ENCODE assay signal across 9 mouse cellular contexts in genomic region chr11:32300279-32301267, GRCm38 (mm10). TPM values are rescaled to one million over a fixed set of nuclear protein-coding genes. Genes with fewer than 3 reads are reported as not detected.
DNase-seq lines count a peak whose midpoint lies in the region; ATAC-seq and TF ChIP-seq lines count a peak whose summit lies in the region.
"Had no signal": no experiment of that assay in that cellular context is flagged by ENCODE, and none has a peak within 500 bp of the region (broad histone marks: within the 10 kb centered on the region; RNA-seq: fewer than 3 reads in every experiment).

No protein-coding gene starts in this region.

- H3K27ac ChIP-seq in left cerebral cortex, adult 2 months = no peak overlapping the region
- H3K27ac ChIP-seq in embryonic facial prominence, embryonic 11.5 days (replicated peaks; ENCODE audit: low read depth, low read length) = no peak overlapping the region
- H3K27ac ChIP-seq in intestine, postnatal 0 days (ENCODE audit: low read depth, low read length) = no peak overlapping the region
- no peak overlapping the region for H3K27ac ChIP-seq in neural tube, embryonic 12.5 days

- no peaks in the 10 kb centered on the region for H3K4me1 ChIP-seq in embryonic facial prominence, embryonic 11.5 days (ENCODE audit: control insufficient read depth, insufficient read depth, low read length)
- H3K4me1 ChIP-seq in intestine, postnatal 0 days (replicated peaks; ENCODE audit: control insufficient read depth, insufficient read depth, low read length) = no peaks in the 10 kb centered on the region
- no peaks in the 10 kb centered on the region for H3K4me1 ChIP-seq in neural tube, embryonic 12.5 days

- H3K9ac ChIP-seq in embryonic facial prominence, embryonic 11.5 days (replicated peaks; ENCODE audit: low read length) = no peak overlapping the region
- no peak overlapping the region for H3K9ac ChIP-seq in intestine, postnatal 0 days (ENCODE audit: low read depth, low read length)
- no peak overlapping the region for H3K9ac ChIP-seq in neural tube, embryonic 12.5 days

- no peak for TF ChIP-seq CTCF in left cerebral cortex, adult 2 months (IDR thresholded peaks at IDR 0.05)
- TF ChIP-seq CTCF in intestine, postnatal 0 days (IDR thresholded peaks at IDR 0.05; ENCODE audit: low read depth) = no peak

- 0 out of 2 replicates have a peak overlapping the region, but pooled peaks have one; percentile 11 for H3K4me3 ChIP-seq in left cerebral cortex, adult 2 months
- H3K4me3 ChIP-seq in embryonic facial prominence, embryonic 11.5 days (ENCODE audit: low read depth, low read length) = no peak overlapping the region
- H3K4me3 ChIP-seq in intestine, postnatal 0 days (ENCODE audit: low read depth, low read length) = no peak overlapping the region
- H3K4me3 ChIP-seq in neural tube, embryonic 12.5 days = no peak overlapping the region

- H3K27me3 ChIP-seq in embryonic facial prominence, embryonic 11.5 days (ENCODE audit: control insufficient read depth, insufficient read depth, low read length) = no peaks in the 10 kb centered on the region
- 0 out of 2 replicates have a peak, but pooled peaks cover 5% of the 10 kb centered on the region for H3K27me3 ChIP-seq in intestine, postnatal 0 days (replicated peaks; ENCODE audit: control insufficient read depth, insufficient read depth, low read length)
- H3K27me3 ChIP-seq in neural tube, embryonic 12.5 days (replicated peaks) = peaks cover 7% of the 10 kb centered on the region; the same call in 1 of the 2 replicates

- no peak for ATAC-seq in embryonic facial prominence, embryonic 11.5 days (replicated peaks; ENCODE audit: insufficient number of reproducible peaks, low FRiP score, low TSS enrichment, low read depth)
- no peak for ATAC-seq in intestine, postnatal 0 days
- ATAC-seq in neural tube, embryonic 12.5 days (ENCODE audit: low FRiP score, low read depth) = peak; percentile 37; the same call in 1 of the 2 replicates

- peak overlapping the region; percentile 30 for H3K4me2 ChIP-seq in embryonic facial prominence, embryonic 11.5 days (ENCODE audit: low read depth, low read length)
- peak overlapping the region; percentile 38 for H3K4me2 ChIP-seq in intestine, postnatal 0 days (replicated peaks; ENCODE audit: low read depth)
- peak overlapping the region; percentile 54 for H3K4me2 ChIP-seq in neural tube, embryonic 12.5 days (replicated peaks)

- 59% methylated on average over 14 of the region's 17 CpGs for WGBS in embryonic facial prominence, embryonic 11.5 days
- whole genome bisulfite sequencing in intestine, postnatal 0 days = 49% methylated on average over 14 of the region's 17 CpGs
- 55% methylated on average over 15 of the region's 17 CpGs for WGBS in neural tube, embryonic 12.5 days

- no peak for DNase-seq in left cerebral cortex, adult 2 months (ENCODE audit: extremely low spot score in 1 of 2, low spot score in 2 of 2)
- DNase-seq in left cerebral cortex, adult 18-20 months (ENCODE audit: low spot score in 2 of 2) = no peak
- no peak for DNase-seq in embryonic facial prominence, embryonic 11.5 days (ENCODE audit: low spot score)
- no peak for DNase-seq in adipocyte (ENCODE audit: low spot score)
- no peak for DNase-seq in spleen, postnatal 14 days (ENCODE audit: low spot score in 2 of 2)
- DNase-seq in layer of hippocampus, postnatal 36 days = no peak

- intact Hi-C loops in left cerebral cortex, adult 2 months (cut with DNase I) = loop anchor here (5.0 kb wide), 1 partner anchor 118 kb away; no protein-coding TSS in a partner anchor

- H3K36me3 ChIP-seq in embryonic facial prominence, embryonic 11.5 days (replicated peaks; ENCODE audit: control insufficient read depth, insufficient read depth, low read depth, low read length) = no peaks in the 10 kb centered on the region
- H3K36me3 ChIP-seq in intestine, postnatal 0 days (ENCODE audit: control insufficient read depth, insufficient read depth) = no peaks in the 10 kb centered on the region
- no peaks in the 10 kb centered on the region for H3K36me3 ChIP-seq in neural tube, embryonic 12.5 days

- no peaks in the 10 kb centered on the region for H3K9me3 ChIP-seq in embryonic facial prominence, embryonic 11.5 days (replicated peaks; ENCODE audit: control insufficient read depth, low read length)
- no peaks in the 10 kb centered on the region for H3K9me3 ChIP-seq in intestine, postnatal 0 days (ENCODE audit: control insufficient read depth)
- H3K9me3 ChIP-seq in neural tube, embryonic 12.5 days = no peaks in the 10 kb centered on the region

RNA-seq across cellular contexts. Expression of gene Hbq1a, which starts 0.7 kb away (rescaled TPM):
- total RNA-seq in left cerebral cortex, adult 2 months (2021) = 1 to 10 TPM; 1.7 TPM
- 1 to 10 TPM; 1.3 to 2.5 TPM for total RNA-seq in left cerebral cortex, adult 18-20 months (2021)
- polyA plus RNA-seq in embryonic facial prominence, embryonic 11.5 days (2014; fragmentation: Nextera tagmentation; extraction: Ambion mirVana) = 0.50 TPM in 1 of 2 replicates, not detected in the other
- 0.21 TPM in 1 of 2 replicates, not detected in the other for polyA plus RNA-seq in intestine, postnatal 0 days (2015; fragmentation: Nextera tagmentation; extraction: Ambion mirVana)
- polyA plus RNA-seq in neural tube, embryonic 12.5 days (2016; fragmentation: Nextera tagmentation; extraction: Ambion mirVana) = 0.41 and 0.65 TPM in 2 replicates
- 1 to 10 TPM in 1 of 2 experiments, not detected in 1; 1.4 TPM for total RNA-seq in layer of hippocampus, postnatal 36 days (2021)
- polyA plus RNA-seq: large intestine, adult 2 months had no signal

RNA-seq across cellular contexts. Expression of gene Hba-a2, which starts 4.3 kb away (rescaled TPM):
- total RNA-seq in left cerebral cortex, adult 2 months (2021) = 100 to 1,000 TPM; 271 to 300 TPM
- total RNA-seq in left cerebral cortex, adult 18-20 months (2021) = 100 to 1,000 TPM; 308 to 397 TPM
- 4,574 and 5,165 TPM in 2 replicates for polyA plus RNA-seq in embryonic facial prominence, embryonic 11.5 days (2014; fragmentation: Nextera tagmentation; extraction: Ambion mirVana)
- 860 and 1,295 TPM in 2 replicates for polyA plus RNA-seq in intestine, postnatal 0 days (2015; fragmentation: Nextera tagmentation; extraction: Ambion mirVana)
- 5,164 and 5,594 TPM in 2 replicates for polyA plus RNA-seq in neural tube, embryonic 12.5 days (2016; fragmentation: Nextera tagmentation; extraction: Ambion mirVana)
- 100 to 1,000 TPM; 192 to 362 TPM for total RNA-seq in layer of hippocampus, postnatal 36 days (2021)

RNA-seq across cellular contexts. Expression of gene Hbq1b, which starts 13.8 kb away (rescaled TPM):
- not detected for total RNA-seq in left cerebral cortex, adult 2 months (2021)
- total RNA-seq in left cerebral cortex, adult 18-20 months (2021) = 1 to 10 TPM in 1 of 2 experiments, not detected in 1; 1.3 TPM
- 6.3 and 6.8 TPM in 2 replicates for polyA plus RNA-seq in embryonic facial prominence, embryonic 11.5 days (2014; fragmentation: Nextera tagmentation; extraction: Ambion mirVana)
- polyA plus RNA-seq in intestine, postnatal 0 days (2015; fragmentation: Nextera tagmentation; extraction: Ambion mirVana) = not detected in 2 replicates
- 3.2 and 3.3 TPM in 2 replicates for polyA plus RNA-seq in neural tube, embryonic 12.5 days (2016; fragmentation: Nextera tagmentation; extraction: Ambion mirVana)
- total RNA-seq in layer of hippocampus, postnatal 36 days (2021) = 1 to 10 TPM in 1 of 2 experiments, not detected in 1; 2.3 TPM
- polyA plus RNA-seq: large intestine, adult 2 months had no signal

RNA-seq across cellular contexts. Expression of gene Hba-a1, which starts 17.3 kb away (rescaled TPM):
- 100 to 1,000 TPM; 247 to 343 TPM for total RNA-seq in left cerebral cortex, adult 2 months (2021)
- 100 to 1,000 TPM; 348 to 459 TPM for total RNA-seq in left cerebral cortex, adult 18-20 months (2021)
- polyA plus RNA-seq in embryonic facial prominence, embryonic 11.5 days (2014; fragmentation: Nextera tagmentation; extraction: Ambion mirVana) = 2,270 and 2,500 TPM in 2 replicates
- 405 and 624 TPM in 2 replicates for polyA plus RNA-seq in intestine, postnatal 0 days (2015; fragmentation: Nextera tagmentation; extraction: Ambion mirVana)
- polyA plus RNA-seq in neural tube, embryonic 12.5 days (2016; fragmentation: Nextera tagmentation; extraction: Ambion mirVana) = 2,385 and 2,610 TPM in 2 replicates
- 100 to 1,000 TPM; 243 to 385 TPM for total RNA-seq in layer of hippocampus, postnatal 36 days (2021)

RNA-seq across cellular contexts. Expression of gene Hba-x, which starts 24.4 kb away (rescaled TPM):
- total RNA-seq in left cerebral cortex, adult 2 months (2021) = not detected
- not detected for total RNA-seq in left cerebral cortex, adult 18-20 months (2021)
- 2,193 and 2,570 TPM in 2 replicates for polyA plus RNA-seq in embryonic facial prominence, embryonic 11.5 days (2014; fragmentation: Nextera tagmentation; extraction: Ambion mirVana)
- polyA plus RNA-seq in intestine, postnatal 0 days (2015; fragmentation: Nextera tagmentation; extraction: Ambion mirVana) = 0.23 TPM in 1 of 2 replicates, not detected in the other
- 1,310 and 1,360 TPM in 2 replicates for polyA plus RNA-seq in neural tube, embryonic 12.5 days (2016; fragmentation: Nextera tagmentation; extraction: Ambion mirVana)
- not detected for total RNA-seq in layer of hippocampus, postnatal 36 days (2021)
- polyA plus RNA-seq: large intestine, adult 2 months had no signal
